Mouse (Mus musculus): ENCODE measurements around the gene Lce6a. TPM values are rescaled to one million over a fixed set of nuclear protein-coding genes. Genes with fewer than 3 reads are reported as not detected.

The Lce6a gene
- polyA plus RNA-seq, 1 experiment from 2014 or later: not detected

DNA sequence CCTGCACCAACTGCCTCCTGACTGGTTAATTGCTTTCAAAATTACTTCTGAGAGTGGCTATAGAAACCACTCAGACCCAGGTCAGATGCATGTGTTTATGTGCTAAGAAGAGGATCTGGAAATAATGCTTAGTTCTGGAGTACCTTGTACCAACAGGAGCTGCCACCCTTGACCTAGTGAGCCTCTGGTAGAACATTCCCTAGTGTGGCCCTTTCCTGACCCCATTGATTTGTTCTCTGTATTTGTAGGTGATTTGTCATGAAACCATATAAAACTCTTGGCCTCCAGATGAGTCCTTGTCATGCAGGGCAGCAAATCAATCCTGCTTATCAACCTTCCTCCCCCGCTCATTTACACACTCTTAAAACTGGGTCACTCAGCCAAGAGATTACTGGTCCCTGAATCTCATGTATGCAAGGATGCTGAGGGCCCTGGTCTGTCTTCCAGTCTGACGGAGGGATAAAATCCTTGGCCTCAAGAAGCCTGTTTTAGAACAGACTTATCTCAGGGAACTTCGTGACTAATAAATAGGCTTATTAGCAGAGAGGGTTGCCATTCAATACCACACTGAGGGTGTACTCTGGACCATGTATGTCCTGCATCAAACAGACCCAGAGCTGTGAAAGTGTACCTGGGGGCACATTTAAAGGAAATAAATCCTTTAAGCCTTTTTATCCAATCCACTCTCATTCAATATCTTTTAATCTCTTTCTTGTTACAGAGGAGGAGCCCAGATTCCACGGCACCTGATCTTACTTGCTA lies 42.6 kb downstream of the Lce6a start:
- ATAC-seq (replicated peaks; ENCODE audit: low FRiP score, low read depth): no peak
- no peaks in the 10 kb centered on the region for H3K36me3 ChIP-seq (ENCODE audit: insufficient read depth, low read length)
- H3K4me2 ChIP-seq (ENCODE audit: low read length): no peak overlapping the region
- H3K9ac ChIP-seq (ENCODE audit: low read depth, low read length): no peak overlapping the region
- WGBS: 59% methylated on average over 4 of the region's 4 CpGs
- H3K4me3 ChIP-seq (replicated peaks; ENCODE audit: low read depth, low read length): no peak overlapping the region
- H3K4me1 ChIP-seq (replicated peaks; ENCODE audit: insufficient read depth, low read length): no peaks in the 10 kb centered on the region
- no peaks in the 10 kb centered on the region for H3K9me3 ChIP-seq (replicated peaks; ENCODE audit: low read length)
- TF ChIP-seq CTCF (IDR thresholded peaks at IDR 0.05; ENCODE audit: low read depth): no peak
- no peaks in the 10 kb centered on the region for H3K27me3 ChIP-seq (ENCODE audit: insufficient read depth, low read length)
- DNase-seq (ENCODE audit: low spot score): no peak
- H3K27ac ChIP-seq: no peak overlapping the region

- Histone ChIP-seq H3K9ac (ENCODE audit: low read depth, low read length) (no peak within 1 kb of the TSS), H3K9me3 (replicated peaks; ENCODE audit: low read length) (no peaks in the 10 kb centered on the region), H3K36me3 (ENCODE audit: insufficient read depth, low read length) (no peaks in the 10 kb centered on the region), H3K27ac (no peak within 1 kb of the TSS), H3K4me3 (replicated peaks; ENCODE audit: low read depth, low read length) (no peak within 1 kb of the TSS), H3K4me1 (replicated peaks; ENCODE audit: insufficient read depth, low read length) (0 out of 2 replicates have a peak, but pooled peaks cover 3% of the 10 kb centered on the region), H3K27me3 (ENCODE audit: insufficient read depth, low read length) (no peaks in the 10 kb centered on the region), H3K4me2 (ENCODE audit: low read length) (no peak within 1 kb of the TSS)
- 86% methylated on average over 1 of the region's 1 CpGs for WGBS
- ATAC-seq (replicated peaks; ENCODE audit: low FRiP score, low read depth): no peak
- no peak for DNase-seq (ENCODE audit: low spot score)
- no peak for TF ChIP-seq CTCF (IDR thresholded peaks at IDR 0.05; ENCODE audit: low read depth)
Observed at GRCm38 (mm10) chr3:92573449-92574041, 47.9 kb downstream of the Lce6a start, which contains the start of gene Ivl. TSS of gene Ivl (minus strand) at chr3:92573735.

DNA sequence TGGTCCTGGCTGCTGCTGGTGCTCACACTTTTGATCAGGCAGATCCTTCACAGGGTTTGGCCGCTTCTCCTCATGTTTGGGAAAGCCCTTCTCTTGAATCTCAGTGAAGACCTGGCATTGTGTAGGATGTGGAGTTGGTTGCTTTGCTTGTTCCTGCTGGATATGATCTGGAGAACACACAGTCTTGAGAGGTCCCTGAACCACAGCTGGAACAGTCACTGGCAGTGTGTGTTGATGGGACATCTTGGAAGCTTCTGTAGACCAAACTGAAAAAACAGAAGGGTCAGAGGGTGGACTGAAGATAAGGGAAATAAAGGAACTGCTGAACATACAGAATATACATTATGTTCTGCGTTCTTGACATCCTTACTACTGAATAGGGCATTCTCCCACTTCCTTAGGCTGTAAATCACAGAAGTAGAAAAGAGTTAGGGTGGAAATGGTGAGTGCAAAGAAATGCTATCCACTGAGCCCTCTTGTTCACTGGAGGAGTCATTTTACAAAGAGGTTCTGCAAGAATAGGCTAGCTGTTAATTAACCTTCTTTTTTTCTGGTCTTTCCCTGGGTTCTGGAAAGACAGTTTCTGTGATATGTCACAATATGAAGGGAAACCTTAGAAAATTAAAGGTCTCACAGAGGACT lies 48.8 kb downstream of the Lce6a start:
- no peak for ATAC-seq (replicated peaks; ENCODE audit: low FRiP score, low read depth)
- no peak for TF ChIP-seq CTCF (IDR thresholded peaks at IDR 0.05; ENCODE audit: low read depth)

More for the DNA sequence above, 48.8 kb downstream of the Lce6a start:
- H3K9ac ChIP-seq (ENCODE audit: low read depth, low read length): no peak overlapping the region
- no peaks in the 10 kb centered on the region for H3K36me3 ChIP-seq (ENCODE audit: insufficient read depth, low read length)
- DNase-seq (ENCODE audit: low spot score): peak; percentile 57
- no peaks in the 10 kb centered on the region for H3K9me3 ChIP-seq (replicated peaks; ENCODE audit: low read length)
- 0 out of 2 replicates have a peak, but pooled peaks cover 3% of the 10 kb centered on the region for H3K4me1 ChIP-seq (replicated peaks; ENCODE audit: insufficient read depth, low read length)
- no peak overlapping the region for H3K4me2 ChIP-seq (ENCODE audit: low read length)
- no peak overlapping the region for H3K27ac ChIP-seq
- H3K27me3 ChIP-seq (ENCODE audit: insufficient read depth, low read length): no peaks in the 10 kb centered on the region
- H3K4me3 ChIP-seq (replicated peaks; ENCODE audit: low read depth, low read length): no peak overlapping the region
- WGBS: 28% methylated on average over 2 of the region's 2 CpGs

Other genes starting within 250 kb of the Lce6a start
- gene Sprr2h, start 236.0 kb downstream of the Lce6a start, polyA plus RNA-seq (2015; fragmentation: Nextera tagmentation; extraction: Ambion mirVana): not detected in 2 replicates
- gene Sprr2i, start 213.7 kb downstream of the Lce6a start, polyA plus RNA-seq (2015; fragmentation: Nextera tagmentation; extraction: Ambion mirVana): not detected in 2 replicates
- gene Sprr2j-ps, start 203.6 kb downstream of the Lce6a start, polyA plus RNA-seq (2015; fragmentation: Nextera tagmentation; extraction: Ambion mirVana): not detected in 2 replicates
- 9.6 and 10.3 TPM in 2 replicates for gene Gm9774, start 192.2 kb downstream of the Lce6a start, polyA plus RNA-seq (2015; fragmentation: Nextera tagmentation; extraction: Ambion mirVana)
- gene Sprr2k, start 189.1 kb downstream of the Lce6a start, polyA plus RNA-seq (2015; fragmentation: Nextera tagmentation; extraction: Ambion mirVana): not detected in 2 replicates
- not detected in 2 replicates for gene Sprr1b, start 182.9 kb downstream of the Lce6a start, polyA plus RNA-seq (2015; fragmentation: Nextera tagmentation; extraction: Ambion mirVana)
- 0.11 TPM in 1 of 2 replicates, not detected in the other for gene Sprr3, start 162.9 kb downstream of the Lce6a start, polyA plus RNA-seq (2015; fragmentation: Nextera tagmentation; extraction: Ambion mirVana)
- 96.3 and 137 TPM in 2 replicates for gene Sprr1a, start 135.8 kb downstream of the Lce6a start, polyA plus RNA-seq (2015; fragmentation: Nextera tagmentation; extraction: Ambion mirVana)
- gene Sprr4, start 121.2 kb downstream of the Lce6a start, polyA plus RNA-seq (2015; fragmentation: Nextera tagmentation; extraction: Ambion mirVana): not detected in 2 replicates
- not detected in 2 replicates for gene 2310046K23Rik, start 87.1 kb downstream of the Lce6a start, polyA plus RNA-seq (2015; fragmentation: Nextera tagmentation; extraction: Ambion mirVana)
- 0.97 and 1.4 TPM in 2 replicates for gene Ivl, start 47.9 kb downstream of the Lce6a start, polyA plus RNA-seq (2015; fragmentation: Nextera tagmentation; extraction: Ambion mirVana)
- gene Smcp, start 32.7 kb downstream of the Lce6a start, polyA plus RNA-seq (2015; fragmentation: Nextera tagmentation; extraction: Ambion mirVana): not detected in 2 replicates
- gene 2210017I01Rik, start 14.2 kb downstream of the Lce6a start, polyA plus RNA-seq (2015; fragmentation: Nextera tagmentation; extraction: Ambion mirVana): not detected in 2 replicates
- not detected in 2 replicates for gene Lce1a1, start 26.6 kb upstream of the Lce6a start, polyA plus RNA-seq (2015; fragmentation: Nextera tagmentation; extraction: Ambion mirVana)
- not detected in 2 replicates for gene Lce1b, start 35.3 kb upstream of the Lce6a start, polyA plus RNA-seq (2015; fragmentation: Nextera tagmentation; extraction: Ambion mirVana)
- gene Lce1a2, start 48.7 kb upstream of the Lce6a start, polyA plus RNA-seq (2015; fragmentation: Nextera tagmentation; extraction: Ambion mirVana): not detected in 2 replicates
- gene Lce1c, start 57.6 kb upstream of the Lce6a start, polyA plus RNA-seq (2015; fragmentation: Nextera tagmentation; extraction: Ambion mirVana): not detected in 2 replicates
- not detected in 2 replicates for gene Lce1d, start 65.5 kb upstream of the Lce6a start, polyA plus RNA-seq (2015; fragmentation: Nextera tagmentation; extraction: Ambion mirVana)
- not detected in 2 replicates for gene Lce1e, start 87.4 kb upstream of the Lce6a start, polyA plus RNA-seq (2015; fragmentation: Nextera tagmentation; extraction: Ambion mirVana)
- not detected in 2 replicates for gene Lce1f, start 98.7 kb upstream of the Lce6a start, polyA plus RNA-seq (2015; fragmentation: Nextera tagmentation; extraction: Ambion mirVana)
- not detected in 2 replicates for gene Gm38119, start 117.4 kb upstream of the Lce6a start, polyA plus RNA-seq (2015; fragmentation: Nextera tagmentation; extraction: Ambion mirVana)
- not detected in 2 replicates for gene Lce1g, start 130.7 kb upstream of the Lce6a start, polyA plus RNA-seq (2015; fragmentation: Nextera tagmentation; extraction: Ambion mirVana)
- not detected in 2 replicates for gene Lce1h, start 143.4 kb upstream of the Lce6a start, polyA plus RNA-seq (2015; fragmentation: Nextera tagmentation; extraction: Ambion mirVana)
- gene Lce1i, start 157.2 kb upstream of the Lce6a start, polyA plus RNA-seq (2015; fragmentation: Nextera tagmentation; extraction: Ambion mirVana): not detected in 2 replicates
- gene Lce1j, start 168.9 kb upstream of the Lce6a start, polyA plus RNA-seq (2015; fragmentation: Nextera tagmentation; extraction: Ambion mirVana): not detected in 2 replicates
- gene Lce1k, start 186.2 kb upstream of the Lce6a start, polyA plus RNA-seq (2015; fragmentation: Nextera tagmentation; extraction: Ambion mirVana): not detected in 2 replicates
- not detected in 2 replicates for gene Kprp, start 205.6 kb upstream of the Lce6a start, polyA plus RNA-seq (2015; fragmentation: Nextera tagmentation; extraction: Ambion mirVana)
- gene Lce1l, start 229.6 kb upstream of the Lce6a start, polyA plus RNA-seq (2015; fragmentation: Nextera tagmentation; extraction: Ambion mirVana): not detected in 2 replicates
- not detected in 2 replicates for gene 2310050C09Rik, start 248.6 kb upstream of the Lce6a start, polyA plus RNA-seq (2015; fragmentation: Nextera tagmentation; extraction: Ambion mirVana)

Data from kidney, postnatal 0 days (tissue).